Mouse (Mus musculus): ENCODE results near the gene Pald1. TPM values are rescaled to one million over a fixed set of nuclear protein-coding genes. Genes with fewer than 3 reads are reported as not detected.

The Pald1 gene
- total and polyA plus RNA-seq, 2 experiments from 2014 or later = 16.8 to 25.2 TPM

DNA sequence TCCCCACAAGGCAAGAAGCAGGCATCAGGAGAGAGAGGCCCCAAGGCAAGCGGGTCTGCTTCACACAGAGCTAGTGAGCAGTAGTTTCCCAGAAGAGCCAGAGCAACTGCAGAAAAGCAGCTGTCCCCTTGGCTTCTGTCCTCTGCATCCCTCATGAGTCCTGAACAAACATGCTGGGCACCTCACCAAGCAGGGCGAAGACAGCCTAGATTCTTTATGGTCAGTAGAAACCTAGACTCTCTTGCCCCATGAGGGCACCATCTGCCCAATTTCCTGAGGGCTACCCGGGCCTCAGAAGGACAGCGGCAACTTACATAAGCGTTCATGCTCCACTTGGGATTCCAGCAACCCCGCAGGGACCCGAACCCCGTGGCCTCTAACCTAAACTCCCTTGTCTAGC, 20.3 kb downstream of the Pald1 start:
- Histone ChIP-seq H3K4me3 (ENCODE audit: low read depth, low read length) (no peak overlapping the region), H3K4me1 (ENCODE audit: insufficient read depth, low read length) (no peaks in the 10 kb centered on the region), H3K9me3 (ENCODE audit: low read length) (no peaks in the 10 kb centered on the region), H3K4me2 (ENCODE audit: low read depth, low read length, poor library complexity, severe bottlenecking) (no peak overlapping the region), H3K36me3 (ENCODE audit: insufficient read depth, low read length) (no peaks in the 10 kb centered on the region), H3K27ac (ENCODE audit: low read depth, low read length) (no peak overlapping the region), H3K9ac (replicated peaks; ENCODE audit: low read length, poor library complexity, severe bottlenecking) (no peak overlapping the region), H3K27me3 (ENCODE audit: insufficient read depth, low read length) (no peaks in the 10 kb centered on the region)
- DNase-seq (ENCODE audit: low spot score) = peak; percentile 27
- TF ChIP-seq CTCF (IDR thresholded peaks at IDR 0.05) = no peak
- 74% methylated on average over 8 of the region's 8 CpGs for WGBS
- ATAC-seq (ENCODE audit: low FRiP score) = no peak

DNA sequence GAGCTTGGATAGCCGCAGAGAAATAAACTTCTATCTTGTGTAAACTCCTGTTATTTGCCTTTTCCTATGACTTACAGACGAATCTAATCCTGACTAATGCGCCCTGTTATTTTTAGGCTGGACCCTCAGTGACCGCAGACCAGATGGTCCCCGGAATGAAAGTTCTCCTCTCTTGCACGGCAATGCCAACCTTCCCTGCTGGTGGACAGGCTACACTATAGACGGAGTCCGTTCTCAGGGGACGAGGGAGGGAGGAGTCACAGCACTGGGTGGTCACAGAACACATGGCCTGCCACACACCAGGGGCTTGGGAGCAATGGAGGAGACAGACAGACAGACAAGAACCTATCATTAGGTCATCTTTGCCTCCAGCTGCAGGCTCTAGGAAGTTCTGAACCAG, 20.8 kb downstream of the Pald1 start:
- Histone ChIP-seq H3K9ac (replicated peaks; ENCODE audit: low read length, poor library complexity, severe bottlenecking) (no peak overlapping the region), H3K4me3 (ENCODE audit: low read depth, low read length) (no peak overlapping the region), H3K4me1 (ENCODE audit: insufficient read depth, low read length) (no peaks in the 10 kb centered on the region), H3K27ac (ENCODE audit: low read depth, low read length) (no peak overlapping the region), H3K27me3 (ENCODE audit: insufficient read depth, low read length) (no peaks in the 10 kb centered on the region), H3K4me2 (ENCODE audit: low read depth, low read length, poor library complexity, severe bottlenecking) (no peak overlapping the region), H3K9me3 (ENCODE audit: low read length) (no peaks in the 10 kb centered on the region), H3K36me3 (ENCODE audit: insufficient read depth, low read length) (no peaks in the 10 kb centered on the region)
- no peak for TF ChIP-seq CTCF (IDR thresholded peaks at IDR 0.05)
- DNase-seq (ENCODE audit: low spot score) = no peak
- no peak for ATAC-seq (ENCODE audit: low FRiP score)
- 80% methylated on average over 9 of the region's 9 CpGs for WGBS

DNA sequence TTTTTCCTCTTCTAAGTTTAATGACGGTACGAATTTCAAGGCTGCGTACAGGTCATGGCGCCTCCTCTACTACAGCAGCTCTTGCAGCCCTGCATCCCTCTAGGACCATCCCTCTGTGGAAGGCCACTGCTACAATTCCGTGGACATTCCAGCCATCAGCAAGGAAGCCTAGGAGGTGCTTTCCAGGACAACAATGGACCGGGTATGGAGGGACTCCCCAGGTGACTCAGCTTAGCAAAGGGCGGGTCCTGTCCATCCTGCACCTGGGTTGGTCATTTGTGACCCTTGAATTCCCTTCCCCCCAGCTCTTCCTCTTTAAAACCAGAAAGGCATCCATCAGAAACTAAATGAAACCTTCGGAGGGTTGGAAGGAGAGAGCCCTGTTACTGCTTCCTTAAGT, 22.7 kb downstream of the Pald1 start:
- no peak for TF ChIP-seq CTCF (IDR thresholded peaks at IDR 0.05)
- H3K27me3 ChIP-seq (ENCODE audit: insufficient read depth, low read length) = no peaks in the 10 kb centered on the region
- H3K36me3 ChIP-seq (ENCODE audit: insufficient read depth, low read length) = no peaks in the 10 kb centered on the region
- H3K4me1 ChIP-seq (ENCODE audit: insufficient read depth, low read length) = no peaks in the 10 kb centered on the region
- no peak overlapping the region for H3K9ac ChIP-seq (replicated peaks; ENCODE audit: low read length, poor library complexity, severe bottlenecking)
- DNase-seq (ENCODE audit: low spot score) (no peak), ATAC-seq (ENCODE audit: low FRiP score) (no peak)
- 94% methylated on average over 8 of the region's 8 CpGs for WGBS
- no peaks in the 10 kb centered on the region for H3K9me3 ChIP-seq (ENCODE audit: low read length)
- no peak overlapping the region for H3K4me2 ChIP-seq (ENCODE audit: low read depth, low read length, poor library complexity, severe bottlenecking)
- H3K27ac ChIP-seq (ENCODE audit: low read depth, low read length) = no peak overlapping the region
- H3K4me3 ChIP-seq (ENCODE audit: low read depth, low read length) = no peak overlapping the region

DNA sequence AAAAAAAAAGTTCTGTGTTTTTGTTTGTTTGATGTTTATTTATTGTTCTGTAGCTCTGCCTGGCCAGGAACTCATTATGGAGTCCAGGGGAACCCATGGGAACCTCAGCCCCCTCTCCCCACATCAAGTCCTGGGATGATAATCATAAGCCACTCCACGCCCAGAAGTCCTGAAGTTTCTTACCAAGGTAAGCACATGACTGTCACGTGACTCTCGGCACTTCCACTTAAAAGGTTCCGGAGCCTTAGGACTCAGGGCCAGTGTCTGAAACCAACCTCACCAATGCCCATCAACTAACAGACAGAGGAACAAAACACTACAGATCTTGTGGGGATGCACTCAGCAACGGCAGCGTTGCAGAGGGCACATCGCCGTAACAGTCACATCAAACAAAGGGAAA, 23.9 kb downstream of the Pald1 start:
- 89% methylated on average over 8 of the region's 8 CpGs for WGBS
- Histone ChIP-seq H3K27ac (ENCODE audit: low read depth, low read length) (no peak overlapping the region), H3K27me3 (ENCODE audit: insufficient read depth, low read length) (no peaks in the 10 kb centered on the region), H3K4me3 (ENCODE audit: low read depth, low read length) (no peak overlapping the region), H3K36me3 (ENCODE audit: insufficient read depth, low read length) (no peaks in the 10 kb centered on the region), H3K4me2 (ENCODE audit: low read depth, low read length, poor library complexity, severe bottlenecking) (no peak overlapping the region), H3K4me1 (ENCODE audit: insufficient read depth, low read length) (no peaks in the 10 kb centered on the region), H3K9me3 (ENCODE audit: low read length) (no peaks in the 10 kb centered on the region), H3K9ac (replicated peaks; ENCODE audit: low read length, poor library complexity, severe bottlenecking) (no peak overlapping the region)
- no peak for ATAC-seq (ENCODE audit: low FRiP score)
- TF ChIP-seq CTCF (IDR thresholded peaks at IDR 0.05) = no peak
- DNase-seq (ENCODE audit: low spot score) = no peak

DNA sequence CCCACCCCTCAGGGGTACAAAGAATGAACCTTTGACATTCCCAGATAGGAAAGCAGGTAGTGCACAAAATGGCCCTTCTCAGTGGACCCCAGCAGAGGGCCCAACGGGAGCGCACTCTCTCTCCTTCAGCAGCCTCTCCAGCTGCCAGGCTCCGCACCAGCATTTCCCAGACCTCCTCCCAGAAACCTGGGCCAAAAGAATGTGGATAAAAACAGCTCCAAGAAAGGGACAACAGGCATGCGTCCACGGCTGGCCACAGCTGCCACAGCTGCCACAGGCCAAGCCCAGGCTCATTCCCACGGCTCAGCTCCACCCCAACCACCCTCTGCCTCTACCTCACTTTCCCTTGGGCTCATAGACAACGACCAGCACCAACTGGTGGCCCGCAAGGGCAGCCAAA, 25.7 kb downstream of the Pald1 start:
- no peak for TF ChIP-seq CTCF (IDR thresholded peaks at IDR 0.05)
- WGBS = 55% methylated on average over 8 of the region's 8 CpGs

DNA sequence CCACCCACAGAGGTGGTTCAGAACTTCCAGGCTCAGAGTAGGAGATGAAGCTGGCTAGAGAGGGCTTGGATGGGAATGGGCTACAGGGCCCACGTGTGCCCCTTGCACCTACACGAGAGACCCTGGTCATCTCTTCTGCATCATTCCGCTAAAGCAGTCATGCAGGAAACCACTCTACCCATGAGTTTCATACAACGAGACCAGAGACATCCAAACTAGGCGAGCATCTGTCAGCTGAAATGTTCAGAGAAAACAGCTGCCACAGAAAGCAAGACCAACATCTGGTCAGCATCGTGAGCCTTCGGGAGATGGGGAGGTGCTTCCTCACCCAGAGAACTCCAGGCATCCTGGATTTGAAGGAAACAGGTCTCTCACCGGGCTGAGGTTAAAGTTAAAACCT, 26.8 kb downstream of the Pald1 start:
- no peaks in the 10 kb centered on the region for H3K9me3 ChIP-seq (ENCODE audit: low read length)
- 92% methylated on average over 8 of the region's 8 CpGs for WGBS
- H3K4me1 ChIP-seq (ENCODE audit: insufficient read depth, low read length) = no peaks in the 10 kb centered on the region
- ATAC-seq (ENCODE audit: low FRiP score) = no peak
- H3K9ac ChIP-seq (replicated peaks; ENCODE audit: low read length, poor library complexity, severe bottlenecking) = no peak overlapping the region
- H3K27ac ChIP-seq (ENCODE audit: low read depth, low read length) = no peak overlapping the region
- TF ChIP-seq CTCF (IDR thresholded peaks at IDR 0.05) = no peak
- H3K36me3 ChIP-seq (ENCODE audit: insufficient read depth, low read length) = peaks cover 7% of the 10 kb centered on the region; the same call in 1 of the 2 replicates
- no peak overlapping the region for H3K4me3 ChIP-seq (ENCODE audit: low read depth, low read length)
- H3K27me3 ChIP-seq (ENCODE audit: insufficient read depth, low read length) = no peaks in the 10 kb centered on the region
- H3K4me2 ChIP-seq (ENCODE audit: low read depth, low read length, poor library complexity, severe bottlenecking) = no peak overlapping the region
- DNase-seq (ENCODE audit: low spot score) = no peak

More for the DNA sequence above, 25.7 kb downstream of the Pald1 start:
- no peak overlapping the region for H3K9ac ChIP-seq (replicated peaks; ENCODE audit: low read length, poor library complexity, severe bottlenecking)
- DNase-seq (ENCODE audit: low spot score) = no peak
- H3K4me3 ChIP-seq (ENCODE audit: low read depth, low read length) = no peak overlapping the region
- no peaks in the 10 kb centered on the region for H3K4me1 ChIP-seq (ENCODE audit: insufficient read depth, low read length)
- ATAC-seq (ENCODE audit: low FRiP score) = no peak
- no peaks in the 10 kb centered on the region for H3K9me3 ChIP-seq (ENCODE audit: low read length)
- H3K4me2 ChIP-seq (ENCODE audit: low read depth, low read length, poor library complexity, severe bottlenecking) = no peak overlapping the region
- 0 out of 2 replicates have a peak, but pooled peaks cover 3% of the 10 kb centered on the region for H3K36me3 ChIP-seq (ENCODE audit: insufficient read depth, low read length)
- H3K27me3 ChIP-seq (ENCODE audit: insufficient read depth, low read length) = no peaks in the 10 kb centered on the region
- H3K27ac ChIP-seq (ENCODE audit: low read depth, low read length) = no peak overlapping the region
